Mouse (Mus musculus): Measurements from ENCODE around the gene Micu2. TPM values are rescaled to one million over a fixed set of nuclear protein-coding genes. Genes with fewer than 3 reads are reported as not detected.

Micu2 gene
- 82.6 and 83.7 TPM in 2 replicates for polyA plus RNA-seq (2015; fragmentation: Nextera tagmentation; extraction: Ambion mirVana)

DNA sequence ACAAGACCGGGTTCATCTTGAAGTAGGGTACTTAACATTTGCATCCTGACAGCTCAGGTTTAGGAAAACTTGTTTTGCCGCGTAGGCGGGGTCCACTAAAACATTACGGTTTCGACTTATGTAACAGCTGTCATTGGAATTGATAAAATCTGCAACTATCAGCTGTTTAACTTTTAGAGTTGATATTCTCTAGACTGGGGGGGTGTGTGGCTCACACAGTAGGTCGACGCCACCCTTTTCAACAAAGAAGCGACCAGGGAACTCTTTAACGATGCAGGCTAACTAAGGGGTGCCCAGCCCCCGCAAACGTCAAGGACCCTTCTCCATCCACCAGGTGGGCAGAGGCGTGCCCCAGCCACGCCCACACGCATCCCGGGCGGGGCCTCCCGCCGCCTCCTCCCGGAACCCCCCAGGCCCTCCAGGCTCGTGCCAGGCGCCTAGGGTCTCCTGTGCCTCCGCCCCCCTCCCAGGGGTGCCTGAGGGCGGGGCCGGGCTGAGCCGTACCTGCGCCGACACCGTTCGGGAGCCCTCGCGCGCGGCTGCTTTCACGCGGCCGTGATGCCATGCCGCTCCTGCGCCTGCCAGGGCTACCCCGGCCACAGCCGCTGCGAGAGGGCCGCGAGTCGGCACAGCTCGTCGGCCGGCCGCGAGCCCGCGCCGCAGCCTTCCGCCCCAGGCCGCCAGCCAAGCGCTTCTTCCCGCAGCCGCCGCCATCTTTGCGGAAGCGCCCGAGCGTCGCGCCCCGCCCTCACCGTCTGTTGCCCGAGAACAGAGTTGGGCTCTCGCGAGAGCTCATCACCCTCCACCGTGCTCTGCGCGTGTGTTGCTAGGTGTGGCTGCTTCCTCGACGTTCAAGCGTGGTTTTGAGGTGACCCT lies at the start of gene Micu2:
Gene Micu2 (minus strand): TSS at position 737 of the 876 bp plus-strand sequence.
- 2% methylated on average over 68 of the region's 76 CpGs for WGBS
- H3K4me1 ChIP-seq (replicated peaks) = peaks cover 11% of the 10 kb centered on the region
- H3K4me3 ChIP-seq = peak within 1 kb of the TSS; percentile 91
- H3K27me3 ChIP-seq = no peaks in the 10 kb centered on the region
- peak within 1 kb of the TSS; percentile 78 for H3K27ac ChIP-seq
- H3K36me3 ChIP-seq = no peaks in the 10 kb centered on the region
- peak; percentile 95 for ATAC-seq (replicated peaks; ENCODE audit: insufficient number of reproducible peaks, insufficient read depth, low FRiP score, low read depth)
- peak within 1 kb of the TSS; percentile 92 for H3K4me2 ChIP-seq
- peak within 1 kb of the TSS; percentile 90 for H3K9ac ChIP-seq
- H3K9me3 ChIP-seq (replicated peaks) = no peaks in the 10 kb centered on the region

DNA sequence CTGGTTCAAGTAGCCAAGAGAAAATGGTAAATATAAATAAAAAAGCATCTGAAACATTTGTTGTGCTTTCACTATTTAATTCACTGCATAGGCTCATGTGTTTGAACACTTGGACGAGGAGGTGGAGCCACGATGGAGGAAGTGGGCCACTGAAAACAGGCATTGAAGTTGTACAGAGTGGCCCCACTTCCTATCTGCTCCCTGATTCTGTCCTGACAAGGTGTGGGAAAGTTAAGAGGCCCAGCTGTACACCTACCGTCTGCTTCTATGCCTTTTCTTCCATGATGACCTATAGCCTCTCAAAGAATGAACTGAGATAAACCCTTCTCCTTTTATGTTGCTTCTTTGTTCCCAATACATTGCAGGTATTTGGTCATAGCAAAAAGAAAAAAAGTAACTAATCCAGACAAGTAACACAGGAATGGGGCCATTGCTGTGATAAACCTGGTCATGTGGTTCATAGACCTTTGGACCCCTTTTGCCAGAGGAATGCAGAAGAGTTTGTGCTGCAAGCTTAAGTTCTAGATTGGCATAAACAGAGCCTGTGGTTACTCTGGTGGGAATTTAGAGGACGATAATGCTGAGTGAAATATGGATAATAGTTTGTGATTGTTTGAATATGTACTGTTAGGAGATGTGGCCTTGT lies 47.7 kb upstream of the Micu2 start:
- Histone ChIP-seq H3K4me1 (replicated peaks) (no peaks in the 10 kb centered on the region), H3K27ac (no peak overlapping the region), H3K9ac (no peak overlapping the region), H3K9me3 (replicated peaks) (no peaks in the 10 kb centered on the region), H3K4me2 (no peak overlapping the region), H3K27me3 (no peaks in the 10 kb centered on the region), H3K36me3 (no peaks in the 10 kb centered on the region), H3K4me3 (no peak overlapping the region)
- WGBS = 69% methylated on average over 4 of the region's 4 CpGs
- no peak for ATAC-seq (replicated peaks; ENCODE audit: insufficient number of reproducible peaks, insufficient read depth, low FRiP score, low read depth)

DNA sequence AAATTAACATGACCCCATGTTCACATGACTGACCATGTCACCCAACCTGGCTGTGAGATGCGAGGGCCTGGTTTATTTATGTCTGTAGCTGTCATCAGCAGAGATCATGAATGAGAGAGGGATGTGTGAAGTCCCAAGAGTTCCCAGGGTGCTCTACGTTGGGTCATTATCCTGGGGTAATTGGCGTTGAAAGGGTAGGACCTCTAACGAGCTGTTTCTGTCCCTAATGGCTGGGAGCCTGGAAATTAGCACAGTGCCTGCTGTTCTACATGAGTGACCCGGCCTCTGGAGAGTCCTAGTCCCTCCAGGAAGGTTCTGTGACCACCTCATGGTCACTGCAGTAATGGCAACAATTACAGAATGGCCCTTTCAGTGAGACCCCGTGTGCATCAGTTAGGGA lies 37.1 kb upstream of the Micu2 start:
- Histone ChIP-seq H3K4me1 (replicated peaks) (no peaks in the 10 kb centered on the region), H3K4me3 (no peak overlapping the region), H3K9me3 (replicated peaks) (no peaks in the 10 kb centered on the region), H3K27me3 (no peaks in the 10 kb centered on the region), H3K27ac (no peak overlapping the region), H3K4me2 (no peak overlapping the region), H3K36me3 (no peaks in the 10 kb centered on the region), H3K9ac (no peak overlapping the region)
- WGBS = 31% methylated on average over 6 of the region's 6 CpGs
- no peak for ATAC-seq (replicated peaks; ENCODE audit: insufficient number of reproducible peaks, insufficient read depth, low FRiP score, low read depth)

DNA sequence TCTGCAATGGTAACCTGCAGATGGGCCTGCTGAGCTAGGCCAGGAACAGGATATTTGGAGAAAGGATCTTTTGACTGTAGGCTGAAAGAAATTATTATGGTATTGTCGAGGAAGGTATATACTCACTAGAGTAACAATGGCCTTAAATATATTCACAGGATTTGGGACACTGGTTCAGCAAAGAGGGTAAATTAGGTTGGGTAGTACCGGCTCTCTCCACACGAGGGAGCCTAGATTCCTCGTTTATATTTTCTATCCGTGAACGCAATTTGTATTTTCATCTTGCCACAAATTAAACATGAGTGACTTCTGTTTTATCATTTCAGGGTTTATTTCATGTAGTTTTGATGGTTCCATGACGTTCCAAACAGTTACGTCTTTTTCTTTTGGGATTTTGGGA lies 35.5 kb upstream of the Micu2 start:
- H3K4me3 ChIP-seq = no peak overlapping the region
- no peaks in the 10 kb centered on the region for H3K27me3 ChIP-seq
- H3K4me2 ChIP-seq = no peak overlapping the region
- H3K9me3 ChIP-seq (replicated peaks) = no peaks in the 10 kb centered on the region
- 7% methylated on average over 8 of the region's 8 CpGs for WGBS
- ATAC-seq (replicated peaks; ENCODE audit: insufficient number of reproducible peaks, insufficient read depth, low FRiP score, low read depth) = no peak
- no peaks in the 10 kb centered on the region for H3K36me3 ChIP-seq
- H3K27ac ChIP-seq = no peak overlapping the region
- H3K4me1 ChIP-seq (replicated peaks) = no peaks in the 10 kb centered on the region
- no peak overlapping the region for H3K9ac ChIP-seq

DNA sequence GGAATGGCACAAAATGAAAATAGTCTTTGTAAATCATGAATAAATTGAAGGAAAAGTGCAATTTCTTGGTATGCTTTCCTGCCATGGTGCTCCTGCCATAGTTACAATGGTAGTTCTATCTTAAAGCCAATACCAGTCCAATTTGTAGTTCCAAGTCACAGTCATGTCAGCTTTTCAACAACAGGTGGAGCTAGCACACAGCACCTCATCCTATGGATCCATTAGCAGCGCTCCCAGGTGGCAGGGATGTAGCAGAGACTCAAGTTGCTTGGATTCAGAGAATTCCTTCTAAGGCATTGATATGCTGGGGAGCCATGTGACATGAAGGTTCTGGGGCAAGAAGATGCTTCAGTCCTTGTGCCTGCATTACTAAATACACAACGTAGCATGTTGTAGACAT lies 19.8 kb upstream of the Micu2 start:
- 43% methylated on average over 2 of the region's 2 CpGs for WGBS
- no peaks in the 10 kb centered on the region for H3K36me3 ChIP-seq
- H3K4me1 ChIP-seq (replicated peaks) = no peaks in the 10 kb centered on the region
- no peak overlapping the region for H3K9ac ChIP-seq
- H3K9me3 ChIP-seq (replicated peaks) = no peaks in the 10 kb centered on the region
- ATAC-seq (replicated peaks; ENCODE audit: insufficient number of reproducible peaks, insufficient read depth, low FRiP score, low read depth) = no peak
- H3K4me2 ChIP-seq = no peak overlapping the region
- H3K27ac ChIP-seq = no peak overlapping the region
- no peak overlapping the region for H3K4me3 ChIP-seq
- no peaks in the 10 kb centered on the region for H3K27me3 ChIP-seq

DNA sequence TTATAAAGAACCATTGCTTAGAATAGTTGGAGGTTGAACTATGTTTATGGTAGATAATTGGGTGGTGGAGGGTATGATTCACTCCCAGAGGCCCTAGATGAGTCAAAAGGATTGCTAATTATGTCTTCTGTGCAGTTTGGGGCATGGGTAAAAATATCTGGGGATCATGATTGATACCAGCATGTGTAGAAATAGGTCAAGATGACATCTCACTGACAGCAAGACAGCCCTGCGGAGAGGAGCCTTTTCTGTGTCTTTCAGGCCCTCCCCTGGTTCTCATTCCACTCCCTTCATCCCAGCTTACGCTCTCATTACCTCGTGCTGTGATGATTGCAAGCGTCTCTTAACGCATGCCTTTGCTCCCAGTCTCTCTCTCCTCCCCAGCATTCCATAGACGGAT lies 4.8 kb upstream of the Micu2 start:
- Histone ChIP-seq H3K4me1 (replicated peaks) (peaks cover 7% of the 10 kb centered on the region), H3K9me3 (replicated peaks) (no peaks in the 10 kb centered on the region), H3K4me3 (no peak overlapping the region), H3K27ac (no peak overlapping the region), H3K36me3 (no peaks in the 10 kb centered on the region), H3K27me3 (no peaks in the 10 kb centered on the region), H3K9ac (no peak overlapping the region), H3K4me2 (no peak overlapping the region)
- WGBS = 38% methylated on average over 6 of the region's 6 CpGs
- ATAC-seq (replicated peaks; ENCODE audit: insufficient number of reproducible peaks, insufficient read depth, low FRiP score, low read depth) = no peak

DNA sequence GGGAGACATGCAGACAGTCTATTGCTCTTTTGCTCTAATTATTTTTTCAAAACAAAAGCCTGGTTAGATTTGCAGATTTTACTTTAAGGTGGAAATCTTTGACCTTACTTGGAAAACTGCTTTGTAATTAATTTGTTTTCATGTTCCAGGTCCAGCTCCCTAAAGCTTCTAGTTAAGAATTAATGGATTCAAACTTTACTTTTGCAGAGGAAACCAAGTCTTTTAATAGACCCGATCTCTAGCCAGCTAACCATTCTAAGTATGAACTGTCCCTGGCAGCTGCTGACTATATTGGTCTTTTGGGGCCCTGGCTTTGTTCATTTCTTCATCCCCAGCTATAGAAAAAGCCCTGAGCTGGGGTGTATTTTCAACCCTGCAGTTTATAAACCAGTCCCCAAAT lies 3.1 kb upstream of the Micu2 start:
- no peak overlapping the region for H3K4me2 ChIP-seq
- no peak overlapping the region for H3K27ac ChIP-seq
- H3K27me3 ChIP-seq = no peaks in the 10 kb centered on the region
- no peak for ATAC-seq (replicated peaks; ENCODE audit: insufficient number of reproducible peaks, insufficient read depth, low FRiP score, low read depth)
- no peak overlapping the region for H3K9ac ChIP-seq
- H3K36me3 ChIP-seq = no peaks in the 10 kb centered on the region
- WGBS = 64% methylated on average over 1 of the region's 1 CpGs
- no peaks in the 10 kb centered on the region for H3K9me3 ChIP-seq (replicated peaks)
- no peak overlapping the region for H3K4me3 ChIP-seq
- H3K4me1 ChIP-seq (replicated peaks) = peaks cover 14% of the 10 kb centered on the region

DNA sequence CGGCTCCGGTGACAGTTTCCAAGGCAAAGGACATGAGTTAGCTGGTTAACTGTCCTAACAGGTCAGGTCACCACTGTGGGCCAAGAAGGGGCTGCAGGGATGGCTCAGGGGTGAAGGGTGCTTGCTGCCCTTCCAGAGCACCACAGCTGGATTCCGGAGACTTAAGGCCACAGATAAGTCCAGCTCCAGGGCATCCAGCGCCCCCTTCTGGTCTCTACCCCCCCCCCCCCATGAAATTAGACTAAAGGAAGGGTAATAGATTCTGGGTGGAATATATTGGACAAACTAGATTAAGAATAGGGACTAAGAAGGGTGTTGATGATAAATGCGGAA lies 306 bp upstream of the Micu2 start:
- peak overlapping the region; percentile 91 for H3K4me3 ChIP-seq
- H3K4me2 ChIP-seq = peak overlapping the region; percentile 92
- peaks cover 14% of the 10 kb centered on the region for H3K4me1 ChIP-seq (replicated peaks)
- no peak for ATAC-seq (replicated peaks; ENCODE audit: insufficient number of reproducible peaks, insufficient read depth, low FRiP score, low read depth)
- no peaks in the 10 kb centered on the region for H3K36me3 ChIP-seq
- WGBS = 29% methylated on average over 5 of the region's 5 CpGs
- H3K27ac ChIP-seq = peak overlapping the region; percentile 78
- 0 out of 2 replicates have a peak overlapping the region, but pooled peaks have one; percentile 90 for H3K9ac ChIP-seq
- H3K9me3 ChIP-seq (replicated peaks) = no peaks in the 10 kb centered on the region
- no peaks in the 10 kb centered on the region for H3K27me3 ChIP-seq

DNA sequence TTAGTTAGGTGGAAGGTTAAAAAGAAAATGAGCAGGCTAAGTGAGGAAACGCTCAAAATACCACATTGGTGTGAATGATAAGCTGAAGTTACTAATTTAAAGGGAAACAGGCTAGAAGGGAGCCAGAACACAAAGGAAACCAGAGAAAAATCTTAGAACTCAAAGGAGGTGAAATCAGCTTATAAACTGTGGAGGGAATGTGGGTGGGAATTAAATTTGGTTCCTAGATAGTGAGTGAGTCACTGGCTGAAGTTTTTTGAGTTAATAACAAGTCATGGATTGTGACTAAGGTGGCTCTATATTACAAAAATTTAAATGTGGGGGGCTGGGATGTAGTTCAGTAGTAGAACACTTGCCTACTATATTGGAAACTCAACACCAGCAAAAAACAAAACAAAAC lies 1.6 kb downstream of the Micu2 start:
- WGBS = 49% methylated on average over 1 of the region's 1 CpGs
- no peaks in the 10 kb centered on the region for H3K27me3 ChIP-seq

DNA sequence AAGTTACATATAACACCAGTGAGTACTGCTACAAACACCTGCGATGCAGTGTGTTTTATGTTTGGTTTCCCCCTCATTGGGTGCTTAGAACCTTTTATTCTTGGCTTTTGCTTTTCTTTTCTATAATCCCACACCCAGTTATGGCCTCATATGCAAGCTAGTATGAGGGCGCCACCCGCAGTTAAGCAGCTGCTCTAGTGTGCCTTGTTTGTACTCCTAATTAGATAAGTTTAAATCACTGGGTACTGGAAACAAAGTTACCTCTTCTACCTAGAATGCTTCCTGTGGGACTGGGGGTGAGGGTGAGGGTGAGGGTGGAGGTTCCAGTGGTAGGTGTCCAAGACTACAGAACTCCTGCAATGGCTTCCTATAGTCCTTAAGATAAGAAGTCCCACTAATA lies 2.9 kb downstream of the Micu2 start:
- Histone ChIP-seq H3K27me3 (no peaks in the 10 kb centered on the region), H3K9me3 (replicated peaks) (no peaks in the 10 kb centered on the region), H3K36me3 (no peaks in the 10 kb centered on the region), H3K9ac (no peak overlapping the region), H3K27ac (no peak overlapping the region), H3K4me3 (no peak overlapping the region), H3K4me1 (replicated peaks) (peaks cover 19% of the 10 kb centered on the region), H3K4me2 (no peak overlapping the region)
- 93% methylated on average over 3 of the region's 3 CpGs for WGBS
- ATAC-seq (replicated peaks; ENCODE audit: insufficient number of reproducible peaks, insufficient read depth, low FRiP score, low read depth) = no peak

More for the DNA sequence above, 1.6 kb downstream of the Micu2 start:
- Histone ChIP-seq H3K27ac (no peak overlapping the region), H3K4me2 (no peak overlapping the region), H3K4me1 (replicated peaks) (peaks cover 11% of the 10 kb centered on the region), H3K9me3 (replicated peaks) (no peaks in the 10 kb centered on the region), H3K4me3 (no peak overlapping the region), H3K9ac (no peak overlapping the region), H3K36me3 (no peaks in the 10 kb centered on the region)
- ATAC-seq (replicated peaks; ENCODE audit: insufficient number of reproducible peaks, insufficient read depth, low FRiP score, low read depth) = no peak

DNA sequence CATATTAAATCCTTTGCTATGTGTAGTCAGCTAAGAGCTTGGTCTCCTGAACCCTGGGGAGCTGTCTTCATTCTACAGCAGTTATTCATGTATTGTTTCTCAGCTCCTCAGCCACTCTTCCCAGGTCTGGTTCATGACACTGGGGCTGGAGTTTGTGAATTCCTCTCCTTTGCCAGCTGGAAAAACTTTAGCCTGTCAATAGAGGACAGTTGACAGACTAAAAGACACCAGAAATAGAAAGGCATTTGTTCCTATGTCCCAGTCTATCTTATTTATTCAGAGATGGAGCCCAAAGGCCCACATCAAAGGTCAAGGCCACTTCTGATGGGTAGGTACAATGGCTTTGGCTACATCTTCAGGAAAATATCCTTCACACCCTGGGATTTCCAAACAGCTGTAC lies 7.3 kb downstream of the Micu2 start:
- H3K4me1 ChIP-seq (replicated peaks) = peaks cover 9% of the 10 kb centered on the region
- no peak overlapping the region for H3K4me2 ChIP-seq
- H3K27me3 ChIP-seq = no peaks in the 10 kb centered on the region
- no peak overlapping the region for H3K4me3 ChIP-seq
- ATAC-seq (replicated peaks; ENCODE audit: insufficient number of reproducible peaks, insufficient read depth, low FRiP score, low read depth) = no peak
- no peaks in the 10 kb centered on the region for H3K9me3 ChIP-seq (replicated peaks)
- H3K27ac ChIP-seq = 0 out of 2 replicates have a peak overlapping the region, but pooled peaks have one; percentile 23
- peaks cover 11% of the 10 kb centered on the region; the same call in 1 of the 2 replicates for H3K36me3 ChIP-seq
- no peak overlapping the region for H3K9ac ChIP-seq

Data from heart, embryonic 15.5 days (tissue).